Mouse (Mus musculus): ENCODE measurements around the gene Mrpl52.

Gene Mrpl52

DNA sequence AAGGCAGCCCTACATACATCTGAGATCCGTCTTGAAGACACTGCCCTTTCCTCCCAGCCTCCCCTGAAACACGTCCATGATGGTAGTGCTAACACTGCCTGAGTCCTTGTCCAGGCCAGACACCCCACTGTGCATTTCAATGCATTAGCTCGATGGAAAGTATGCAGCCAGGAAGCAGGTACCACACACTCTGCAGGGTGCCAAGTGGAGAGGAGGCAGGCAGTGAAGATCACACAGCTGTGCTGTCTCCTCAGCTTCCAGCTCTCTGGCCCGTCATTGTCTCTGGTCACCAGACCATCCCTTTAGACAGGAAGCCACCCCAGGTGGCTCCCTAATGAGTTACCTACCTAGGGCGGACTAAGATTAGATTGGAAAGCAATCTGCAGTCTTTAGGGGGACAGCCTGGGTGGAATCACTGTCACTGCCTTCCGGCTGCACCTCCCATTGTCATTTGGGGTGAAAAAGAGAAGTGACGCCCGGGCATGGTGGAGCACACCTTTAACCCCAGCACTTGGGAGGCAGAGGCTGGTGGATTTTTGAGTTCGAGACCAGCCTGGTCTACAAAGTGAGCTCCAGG is 14.6 kb upstream of the Mrpl52 start:
- DNase-seq (ENCODE audit: low spot score in 2 of 2), result no peak

DNA sequence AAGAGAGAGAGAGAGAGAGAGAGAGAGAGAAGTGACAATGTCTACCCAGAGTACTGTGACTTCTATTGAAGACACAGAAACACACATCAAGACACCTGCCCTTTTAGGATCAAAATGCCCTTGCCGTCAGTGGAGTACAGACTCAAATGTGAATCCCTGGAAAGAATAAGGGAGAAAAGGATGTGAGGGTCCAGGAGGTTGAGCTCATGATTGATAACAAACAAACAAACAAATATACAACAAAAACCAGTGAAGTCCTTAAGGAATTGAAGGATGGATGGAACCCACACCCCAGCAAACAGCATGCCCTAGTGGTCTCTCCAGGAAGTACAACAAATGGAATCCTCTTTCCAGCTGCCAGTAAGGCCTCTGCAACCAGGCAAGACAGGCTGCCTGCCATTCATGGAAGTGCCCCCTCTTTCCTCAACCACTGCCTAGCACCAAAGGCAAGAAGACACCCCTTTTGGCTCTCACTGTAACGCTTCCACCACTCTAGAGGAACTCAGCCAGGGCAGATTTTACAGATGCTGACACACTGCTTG is 14.0 kb upstream of the Mrpl52 start:
- peak; percentile 38 to 54 for DNase-seq (ENCODE audit: low spot score in 2 of 2)

- DNase-seq (ENCODE audit: low spot score in 2 of 2), result no peak
Measured at GRCm38 (mm10) chr14:54413877-54414700, 12.6 kb upstream of the Mrpl52 start.

GRCm38 (mm10) chr14:54415241-54416020 is 11.3 kb upstream of the Mrpl52 start:
- no peak for DNase-seq (ENCODE audit: low spot score in 2 of 2)

- DNase-seq (ENCODE audit: low spot score in 2 of 2), result no peak
Measured at GRCm38 (mm10) chr14:54416229-54416775, 10.4 kb upstream of the Mrpl52 start.

- DNase-seq (ENCODE audit: low spot score in 2 of 2), result no peak
Measured at GRCm38 (mm10) chr14:54416830-54417229, 9.9 kb upstream of the Mrpl52 start.

DNA sequence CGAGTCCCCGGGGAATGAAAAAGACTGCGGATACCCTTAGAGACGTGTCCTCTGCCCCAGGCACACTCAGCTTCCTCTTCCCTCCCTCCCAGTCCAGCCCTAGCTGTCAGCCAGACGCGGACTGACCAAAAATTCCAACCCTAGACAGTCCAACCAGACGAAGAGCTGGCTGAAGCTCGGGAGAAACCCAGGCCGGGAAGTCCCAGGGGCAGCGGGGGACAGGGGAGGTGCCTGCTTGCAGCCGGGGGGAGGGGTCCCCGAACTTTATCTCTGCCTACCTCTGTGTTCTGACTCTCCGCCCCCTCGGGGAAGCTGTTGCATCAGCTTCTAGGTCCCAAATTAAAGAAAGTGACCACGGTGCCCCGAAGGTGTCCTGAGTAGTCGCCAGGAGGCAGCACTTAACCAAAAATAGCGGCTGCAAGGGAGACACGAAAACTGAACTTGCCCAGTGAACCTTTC is 9.1 kb upstream of the Mrpl52 start, which contains the start of gene Slc7a7:
Slc7a7 (minus strand) TSS at position 158 of the 459 bp plus-strand sequence.
- DNase-seq (ENCODE audit: low spot score in 2 of 2), result no peak

GRCm38 (mm10) chr14:54421014-54421413 is 5.7 kb upstream of the Mrpl52 start:
- no peak for DNase-seq (ENCODE audit: low spot score in 2 of 2)

DNA sequence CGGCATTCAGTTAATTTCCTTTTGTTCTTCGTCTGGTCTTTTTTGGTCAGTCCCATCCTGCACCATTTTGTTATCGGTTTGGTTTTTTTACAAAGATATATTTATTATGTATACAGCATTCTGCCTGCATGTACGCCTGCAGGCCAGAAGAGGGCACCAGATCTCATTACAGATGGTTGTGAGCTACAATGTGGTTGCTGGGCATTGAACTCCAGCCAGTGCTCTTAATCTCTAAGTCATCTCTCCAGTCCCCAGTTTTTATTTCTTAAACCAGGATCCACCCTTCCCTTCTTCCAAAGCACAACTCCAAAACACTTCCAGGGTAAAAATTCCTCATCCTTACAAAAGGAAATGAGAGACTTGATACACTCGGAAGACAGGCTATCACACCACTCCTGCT is 3.3 kb upstream of the Mrpl52 start:
- no peak for DNase-seq (ENCODE audit: low spot score in 2 of 2)

- DNase-seq (ENCODE audit: low spot score in 2 of 2), result no peak
Measured at GRCm38 (mm10) chr14:54424634-54425033, 2.1 kb upstream of the Mrpl52 start.

DNA sequence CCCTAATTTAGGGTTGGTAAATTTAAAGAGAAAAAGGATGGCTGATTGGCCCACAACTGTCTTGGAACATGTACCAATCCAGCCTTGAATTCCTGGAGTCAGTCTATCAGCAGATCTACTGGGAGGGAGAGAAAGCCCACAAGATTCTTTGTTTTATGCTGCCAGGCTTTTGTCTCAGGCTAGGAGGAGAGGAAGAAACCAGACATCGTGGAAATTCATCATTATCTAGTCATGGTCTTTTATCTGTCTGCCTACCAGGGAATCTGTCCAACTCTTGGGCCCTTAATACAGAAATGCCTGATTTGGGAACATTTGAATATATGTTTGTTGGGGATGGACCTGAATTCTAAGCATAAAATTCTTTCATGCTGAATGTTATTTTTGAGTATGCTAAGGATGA is 1.2 kb upstream of the Mrpl52 start:
- DNase-seq (ENCODE audit: low spot score in 2 of 2), result no peak

DNA sequence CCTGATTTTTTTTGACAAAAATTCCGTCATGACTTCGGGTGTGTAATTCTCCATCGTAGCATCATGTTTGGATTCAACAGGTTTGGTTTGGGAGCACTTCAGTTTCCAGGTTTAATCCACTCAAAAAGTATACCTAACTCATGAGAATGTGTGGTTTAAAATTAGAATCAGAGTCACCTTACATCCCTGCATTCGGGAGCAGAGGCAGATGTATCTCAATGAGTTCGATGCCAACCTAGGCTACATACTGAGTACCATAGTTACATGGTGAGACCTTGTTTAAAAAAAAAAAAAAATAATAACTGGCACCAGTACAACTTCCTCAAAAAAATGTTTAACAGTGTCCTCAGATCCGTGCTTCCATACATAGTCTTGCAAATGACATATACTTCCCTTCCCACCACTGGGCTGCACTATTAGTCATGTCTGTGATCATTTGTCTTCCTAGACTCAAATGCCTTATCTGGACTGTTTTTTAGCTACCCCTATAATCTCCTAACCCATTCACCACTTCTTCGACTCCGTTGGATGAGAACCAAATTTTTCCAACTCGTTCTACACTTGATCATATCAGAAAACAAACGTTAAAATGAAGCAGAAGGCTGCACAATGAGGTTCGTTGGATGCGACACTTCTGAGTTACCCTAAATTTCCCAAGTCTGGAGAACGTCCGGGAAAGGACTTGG is 563 bp upstream of the Mrpl52 start:
- DNase-seq (ENCODE audit: low spot score in 2 of 2), result no peak

- DNase-seq (ENCODE audit: low spot score in 2 of 2), result no peak
Measured at GRCm38 (mm10) chr14:54427696-54428095, 987 bp downstream of the Mrpl52 start.

DNA sequence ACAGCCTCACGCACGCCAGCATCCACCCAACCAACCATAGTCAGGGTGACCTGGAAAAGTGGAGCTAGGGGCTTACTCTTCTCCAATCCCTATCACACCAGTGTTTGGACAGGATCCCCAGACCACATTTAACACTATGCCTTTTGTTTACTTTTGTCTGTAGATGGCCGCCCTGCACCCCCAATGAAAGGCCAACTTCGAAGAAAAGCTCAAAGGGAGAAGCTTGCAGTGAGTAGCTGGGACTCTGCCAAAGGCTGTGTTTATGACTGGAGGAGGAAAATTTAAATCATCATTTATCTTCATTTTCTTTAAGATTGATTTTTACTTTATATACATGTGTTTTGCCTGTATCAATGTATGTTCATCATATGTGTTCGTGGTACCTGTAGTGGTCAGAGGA is 1.7 kb downstream of the Mrpl52 start:
- DNase-seq (ENCODE audit: low spot score in 2 of 2), result no peak

GRCm38 (mm10) chr14:54429332-54430093 is 2.8 kb downstream of the Mrpl52 start:
- DNase-seq (ENCODE audit: low spot score in 2 of 2), result no peak

- no peak for DNase-seq (ENCODE audit: low spot score in 2 of 2)
Measured at GRCm38 (mm10) chr14:54430406-54431145, 3.9 kb downstream of the Mrpl52 start.

DNA sequence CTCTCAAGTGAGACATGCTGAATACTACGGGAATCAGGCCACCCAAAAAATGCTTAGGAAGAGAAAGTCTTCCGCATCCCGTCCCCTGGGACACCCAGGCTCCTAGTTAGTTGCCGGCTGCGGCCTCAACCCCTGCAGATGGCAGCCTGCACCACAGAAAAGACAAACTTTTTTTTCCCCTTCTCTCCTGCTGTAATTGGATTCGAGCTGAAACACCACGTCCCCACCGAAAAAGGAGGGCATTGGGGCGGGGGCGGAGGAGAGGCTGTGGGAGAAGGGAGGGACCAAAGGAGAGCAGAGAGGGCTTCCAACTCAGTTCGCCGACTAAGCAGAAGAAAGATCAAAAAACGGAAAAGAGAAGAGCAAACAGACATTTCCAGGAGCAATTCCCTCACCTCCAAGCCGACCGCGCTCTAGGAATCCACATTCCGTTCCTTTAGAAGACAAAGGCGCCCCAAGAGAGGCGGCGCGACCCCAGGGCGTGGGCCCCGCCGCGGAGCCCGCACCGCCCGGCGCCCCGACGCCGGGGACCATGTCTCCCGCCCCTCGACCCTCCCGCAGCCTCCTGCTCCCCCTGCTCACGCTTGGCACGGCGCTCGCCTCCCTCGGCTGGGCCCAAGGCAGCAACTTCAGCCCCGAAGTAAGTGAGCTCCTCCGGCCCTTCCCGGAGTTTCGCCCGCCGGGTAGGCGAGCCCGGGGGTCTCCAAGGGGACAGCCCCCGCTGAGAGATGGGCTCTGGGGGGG is 4.8 kb downstream of the Mrpl52 start, which contains the start of gene Mmp14:
Mmp14 (plus strand) TSS at position 279 of the 744 bp plus-strand sequence.
- DNase-seq (ENCODE audit: low spot score in 2 of 2), result peak; percentile 45 to 47

DNA sequence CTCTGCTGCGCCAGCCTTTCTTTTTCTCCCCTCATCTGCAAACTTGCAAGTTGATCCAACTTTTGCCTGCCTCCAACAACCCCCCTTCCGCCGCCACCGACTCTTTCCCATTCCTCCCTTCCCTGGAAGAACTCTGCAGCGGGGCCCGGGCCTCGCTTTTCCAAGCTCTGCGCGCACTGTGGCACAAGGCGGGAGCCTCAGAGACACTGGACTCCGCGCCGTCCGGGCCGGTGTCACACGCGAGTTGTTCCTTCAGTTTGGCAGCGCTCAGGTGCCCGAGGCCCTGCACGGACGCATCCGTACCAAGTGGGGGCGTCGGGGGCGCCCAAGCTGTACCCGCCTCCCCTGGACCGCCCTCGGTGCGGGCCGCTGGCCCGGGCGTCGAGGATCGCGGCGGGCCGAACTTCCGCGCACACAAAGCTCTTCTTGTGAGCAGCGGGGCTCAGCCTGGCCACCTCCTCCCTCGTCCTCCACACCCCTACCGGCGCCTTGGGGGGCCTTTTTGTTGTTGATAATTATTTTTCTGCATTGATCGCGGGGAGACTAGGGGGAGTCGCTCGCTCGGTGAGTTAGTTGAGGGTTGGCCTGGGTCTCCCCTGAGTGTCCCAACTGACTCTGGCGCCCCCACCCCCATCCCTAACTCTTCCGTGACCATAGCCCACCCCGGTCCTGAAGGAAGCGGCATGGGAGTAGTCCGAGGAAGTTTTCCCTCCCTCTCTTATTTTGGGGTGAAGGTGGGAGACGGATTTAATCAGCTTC is 5.5 kb downstream of the Mrpl52 start:
- DNase-seq (ENCODE audit: low spot score in 2 of 2), result no peak

Measured in frontal cortex, postnatal 36 days (tissue).